Mouse (Mus musculus): ENCODE measurements around the gene Pdzrn4. TPM values are rescaled to one million over a fixed set of nuclear protein-coding genes. Genes with fewer than 3 reads are reported as not detected.

Gene Pdzrn4
- polyA plus RNA-seq, 1 experiment, result 0.06 TPM

DNA sequence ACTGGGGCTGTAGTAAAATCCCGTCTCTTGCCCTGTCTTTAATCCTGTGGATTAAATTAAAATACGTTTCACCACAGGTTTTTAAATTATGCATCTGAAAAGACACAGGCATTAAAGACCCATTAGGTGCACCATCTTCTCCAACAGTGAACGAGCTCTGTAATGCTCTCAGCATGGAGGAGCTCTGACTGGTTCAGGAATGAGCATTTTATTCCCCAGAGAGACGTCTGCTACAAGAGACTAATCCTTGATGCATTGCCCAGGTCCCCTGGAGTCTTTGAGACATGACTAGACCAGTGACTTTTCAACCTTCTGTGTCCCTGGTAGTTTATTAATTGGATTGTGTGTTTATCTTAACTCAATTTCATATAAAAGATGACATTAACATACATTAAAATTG lies 38.6 kb downstream of the Pdzrn4 start:
- WGBS, result 60% methylated on average over 4 of the region's 4 CpGs
- TF ChIP-seq CTCF (IDR thresholded peaks at IDR 0.05; ENCODE audit: extremely low read depth, insufficient read length, insufficient replicate concordance, low read depth, low read length), result no peak
- Histone ChIP-seq H3K4me1 (ENCODE audit: control insufficient read depth, insufficient read depth, insufficient read length, low read length) (no peaks in the 10 kb centered on the region), H3K4me3 (ENCODE audit: low read depth, low read length) (no peak overlapping the region), H3K36me3 (ENCODE audit: control insufficient read depth, insufficient read depth, low read length) (no peaks in the 10 kb centered on the region), H3K27me3 (ENCODE audit: control insufficient read depth, insufficient read depth, low read length) (no peaks in the 10 kb centered on the region), H3K27ac (ENCODE audit: insufficient read depth, low read depth, low read length) (no peak overlapping the region)

DNA sequence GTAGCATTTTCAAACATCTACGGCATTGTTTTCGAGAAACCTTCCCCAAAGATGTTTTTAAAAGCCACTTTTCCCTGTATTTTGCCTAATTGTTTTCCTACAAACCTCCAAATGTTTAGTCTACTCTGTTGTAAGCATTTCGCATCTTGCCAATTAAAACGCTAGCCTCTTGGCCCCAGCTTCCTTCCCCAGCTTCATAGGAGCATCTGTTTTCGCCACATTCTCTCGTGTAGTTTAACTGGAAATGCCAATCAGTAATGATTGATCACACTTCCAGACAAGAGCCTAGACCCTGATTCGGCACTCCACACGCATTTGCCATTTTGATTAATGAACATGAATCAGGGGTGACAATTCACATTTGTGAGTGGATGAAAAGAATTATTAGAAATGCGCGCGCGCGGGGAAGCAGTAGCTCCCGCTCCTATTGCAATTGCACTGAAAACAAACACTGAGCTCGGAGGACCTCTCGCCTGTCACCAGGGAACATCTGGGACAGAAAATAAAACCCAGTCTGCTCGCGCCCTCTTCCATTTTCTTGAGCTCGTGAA lies 45.0 kb downstream of the Pdzrn4 start:
- Histone ChIP-seq H3K36me3 (ENCODE audit: control insufficient read depth, insufficient read depth, low read length) (no peaks in the 10 kb centered on the region), H3K27me3 (ENCODE audit: control insufficient read depth, insufficient read depth, low read length) (no peaks in the 10 kb centered on the region), H3K27ac (ENCODE audit: insufficient read depth, low read depth, low read length) (no peak overlapping the region), H3K4me1 (ENCODE audit: control insufficient read depth, insufficient read depth, insufficient read length, low read length) (no peaks in the 10 kb centered on the region), H3K4me3 (ENCODE audit: low read depth, low read length) (no peak overlapping the region)
- TF ChIP-seq CTCF (IDR thresholded peaks at IDR 0.05; ENCODE audit: extremely low read depth, insufficient read length, insufficient replicate concordance, low read depth, low read length) (no peak), POLR2A (IDR thresholded peaks at IDR 0.05; ENCODE audit: low read depth, low read length) (no peak)
- 78% methylated on average over 19 of the region's 19 CpGs for WGBS

DNA sequence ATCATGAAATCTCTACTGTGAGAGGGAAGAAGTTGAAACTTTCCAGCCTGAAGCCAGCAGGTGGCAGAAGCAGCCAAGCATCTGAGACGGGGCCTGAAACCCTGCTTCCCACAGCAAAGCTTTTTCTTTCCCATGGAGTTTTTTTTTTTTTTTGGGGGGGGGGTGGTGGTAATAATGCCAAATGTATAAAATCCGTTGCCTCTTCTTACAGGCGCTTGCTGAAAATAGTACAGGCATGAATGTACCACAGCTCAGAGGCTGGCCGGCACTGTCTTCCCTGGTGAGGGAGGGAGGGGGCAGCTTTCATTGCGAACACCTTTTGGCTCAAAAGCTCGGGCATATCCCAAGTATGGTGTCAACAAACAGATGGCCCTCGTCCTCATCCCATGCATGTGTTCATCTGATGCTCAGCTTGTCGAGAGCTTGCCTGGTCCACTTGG lies 51.0 kb downstream of the Pdzrn4 start:
- WGBS, result 44% methylated on average over 8 of the region's 8 CpGs
- no peaks in the 10 kb centered on the region for H3K27me3 ChIP-seq (ENCODE audit: control insufficient read depth, insufficient read depth, low read length)
- no peaks in the 10 kb centered on the region for H3K4me1 ChIP-seq (ENCODE audit: control insufficient read depth, insufficient read depth, insufficient read length, low read length)
- no peak overlapping the region for H3K27ac ChIP-seq (ENCODE audit: insufficient read depth, low read depth, low read length)
- no peak overlapping the region for H3K4me3 ChIP-seq (ENCODE audit: low read depth, low read length)
- TF ChIP-seq CTCF (IDR thresholded peaks at IDR 0.05; ENCODE audit: extremely low read depth, insufficient read length, insufficient replicate concordance, low read depth, low read length) (no peak), POLR2A (IDR thresholded peaks at IDR 0.05; ENCODE audit: low read depth, low read length) (no peak)
- H3K36me3 ChIP-seq (ENCODE audit: control insufficient read depth, insufficient read depth, low read length), result no peaks in the 10 kb centered on the region

DNA sequence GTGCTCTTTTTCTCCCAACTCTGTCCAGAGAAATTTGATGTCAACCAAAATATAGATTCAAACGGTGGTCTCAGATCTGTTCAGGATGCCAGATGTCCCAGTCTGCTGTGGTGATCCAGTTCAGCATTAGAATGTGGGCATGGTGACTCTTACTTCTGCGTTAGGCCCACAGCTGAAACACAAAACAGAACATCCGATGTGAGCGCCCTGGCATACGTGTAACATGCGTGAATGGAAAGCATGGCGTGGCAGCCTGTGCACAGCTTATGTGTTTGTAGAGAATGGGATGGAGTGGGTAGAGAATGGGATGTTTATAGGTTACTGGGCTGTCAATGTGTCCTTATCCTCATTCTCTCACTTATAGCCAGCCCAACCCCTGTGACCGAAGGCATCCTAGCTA lies 52.4 kb downstream of the Pdzrn4 start:
- TF ChIP-seq POLR2A (IDR thresholded peaks at IDR 0.05; ENCODE audit: low read depth, low read length) (no peak), CTCF (IDR thresholded peaks at IDR 0.05; ENCODE audit: extremely low read depth, insufficient read length, insufficient replicate concordance, low read depth, low read length) (no peak)
- H3K27me3 ChIP-seq (ENCODE audit: control insufficient read depth, insufficient read depth, low read length), result no peaks in the 10 kb centered on the region
- H3K27ac ChIP-seq (ENCODE audit: insufficient read depth, low read depth, low read length), result no peak overlapping the region
- H3K4me1 ChIP-seq (ENCODE audit: control insufficient read depth, insufficient read depth, insufficient read length, low read length), result no peaks in the 10 kb centered on the region
- 93% methylated on average over 8 of the region's 8 CpGs for WGBS
- no peak overlapping the region for H3K4me3 ChIP-seq (ENCODE audit: low read depth, low read length)
- H3K36me3 ChIP-seq (ENCODE audit: control insufficient read depth, insufficient read depth, low read length), result no peaks in the 10 kb centered on the region

DNA sequence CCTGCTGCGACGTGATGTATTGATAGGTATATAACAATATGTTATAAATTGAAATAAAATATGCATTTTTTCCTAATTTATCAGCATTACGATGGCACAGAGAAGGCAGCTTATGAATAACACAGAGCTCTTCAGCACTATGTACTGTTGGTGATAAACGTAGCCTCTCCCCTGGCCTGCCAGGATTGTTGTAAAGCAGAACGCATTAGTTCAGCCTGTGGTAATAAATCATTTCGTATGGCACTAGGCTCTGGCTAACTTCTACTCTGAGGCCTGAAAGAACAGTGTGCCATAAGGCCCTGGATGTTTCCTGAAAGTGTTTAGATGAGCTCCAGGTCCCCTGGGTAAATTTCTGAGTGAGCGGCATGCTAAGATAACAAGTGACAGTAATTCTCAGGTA lies 55.9 kb downstream of the Pdzrn4 start:
- Histone ChIP-seq H3K27ac (ENCODE audit: insufficient read depth, low read depth, low read length) (no peak overlapping the region), H3K27me3 (ENCODE audit: control insufficient read depth, insufficient read depth, low read length) (no peaks in the 10 kb centered on the region), H3K4me3 (ENCODE audit: low read depth, low read length) (no peak overlapping the region), H3K36me3 (ENCODE audit: control insufficient read depth, insufficient read depth, low read length) (no peaks in the 10 kb centered on the region), H3K4me1 (ENCODE audit: control insufficient read depth, insufficient read depth, insufficient read length, low read length) (no peaks in the 10 kb centered on the region)
- no peak for TF ChIP-seq CTCF (IDR thresholded peaks at IDR 0.05; ENCODE audit: extremely low read depth, insufficient read length, insufficient replicate concordance, low read depth, low read length)
- no peak for TF ChIP-seq POLR2A (IDR thresholded peaks at IDR 0.05; ENCODE audit: low read depth, low read length)
- 45% methylated on average over 7 of the region's 7 CpGs for WGBS

DNA sequence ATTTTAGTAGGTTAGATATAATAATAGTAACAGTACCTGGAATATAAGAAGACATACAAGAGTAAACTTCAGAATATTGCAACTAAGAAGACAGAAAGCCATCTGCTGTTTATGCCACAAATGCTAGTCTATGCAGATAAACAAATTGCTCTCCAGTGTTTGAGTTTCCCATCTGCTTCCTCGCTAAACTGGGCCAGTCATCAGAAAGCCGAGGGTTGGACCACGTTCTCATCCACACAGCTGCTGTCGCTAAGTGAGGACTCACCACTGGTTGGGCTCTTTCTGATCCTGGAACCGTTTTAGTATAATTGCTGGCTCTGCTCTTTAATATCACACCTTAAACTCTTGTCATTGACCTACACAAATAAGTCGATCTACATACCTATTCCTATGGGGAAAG lies 85.5 kb downstream of the Pdzrn4 start:
- WGBS, result 78% methylated on average over 6 of the region's 6 CpGs
- TF ChIP-seq POLR2A (IDR thresholded peaks at IDR 0.05; ENCODE audit: low read depth, low read length) (no peak), CTCF (IDR thresholded peaks at IDR 0.05; ENCODE audit: extremely low read depth, insufficient read length, insufficient replicate concordance, low read depth, low read length) (no peak)

DNA sequence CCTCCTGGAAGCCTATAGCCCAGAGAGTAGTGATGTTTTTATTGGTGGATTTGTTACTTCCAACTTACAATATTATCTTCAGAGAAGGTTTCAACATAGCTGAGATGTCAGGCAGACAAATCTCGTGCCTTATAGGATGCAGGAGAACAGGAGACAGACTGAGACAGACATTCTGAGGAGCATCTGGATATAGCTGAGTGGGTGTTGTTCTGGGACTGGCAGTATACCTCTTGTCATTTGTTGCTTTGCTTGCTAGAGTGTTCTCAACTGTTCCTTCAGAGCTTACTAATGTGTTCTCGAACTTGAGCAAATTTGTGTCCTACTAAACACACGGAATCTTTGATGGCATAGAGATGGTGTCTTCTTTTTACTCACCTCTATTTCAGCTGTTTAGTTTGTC lies 94.7 kb downstream of the Pdzrn4 start:
- no peaks in the 10 kb centered on the region for H3K36me3 ChIP-seq (ENCODE audit: control insufficient read depth, insufficient read depth, low read length)
- no peak overlapping the region for H3K4me3 ChIP-seq (ENCODE audit: low read depth, low read length)
- WGBS, result 75% methylated on average over 3 of the region's 3 CpGs
- H3K4me1 ChIP-seq (ENCODE audit: control insufficient read depth, insufficient read depth, insufficient read length, low read length), result no peaks in the 10 kb centered on the region
- H3K27ac ChIP-seq (ENCODE audit: insufficient read depth, low read depth, low read length), result no peak overlapping the region
- H3K27me3 ChIP-seq (ENCODE audit: control insufficient read depth, insufficient read depth, low read length), result no peaks in the 10 kb centered on the region
- no peak for TF ChIP-seq CTCF (IDR thresholded peaks at IDR 0.05; ENCODE audit: extremely low read depth, insufficient read length, insufficient replicate concordance, low read depth, low read length)
- TF ChIP-seq POLR2A (IDR thresholded peaks at IDR 0.05; ENCODE audit: low read depth, low read length), result no peak

More for the DNA sequence above, 85.5 kb downstream of the Pdzrn4 start:
- H3K27ac ChIP-seq (ENCODE audit: insufficient read depth, low read depth, low read length), result no peak overlapping the region
- H3K4me1 ChIP-seq (ENCODE audit: control insufficient read depth, insufficient read depth, insufficient read length, low read length), result no peaks in the 10 kb centered on the region
- no peaks in the 10 kb centered on the region for H3K27me3 ChIP-seq (ENCODE audit: control insufficient read depth, insufficient read depth, low read length)
- no peaks in the 10 kb centered on the region for H3K36me3 ChIP-seq (ENCODE audit: control insufficient read depth, insufficient read depth, low read length)
- H3K4me3 ChIP-seq (ENCODE audit: low read depth, low read length), result no peak overlapping the region

Measured in small intestine, adult 2 months (tissue).